Mouse (Mus musculus): ENCODE measurements around the gene Ube2h.

DNA sequence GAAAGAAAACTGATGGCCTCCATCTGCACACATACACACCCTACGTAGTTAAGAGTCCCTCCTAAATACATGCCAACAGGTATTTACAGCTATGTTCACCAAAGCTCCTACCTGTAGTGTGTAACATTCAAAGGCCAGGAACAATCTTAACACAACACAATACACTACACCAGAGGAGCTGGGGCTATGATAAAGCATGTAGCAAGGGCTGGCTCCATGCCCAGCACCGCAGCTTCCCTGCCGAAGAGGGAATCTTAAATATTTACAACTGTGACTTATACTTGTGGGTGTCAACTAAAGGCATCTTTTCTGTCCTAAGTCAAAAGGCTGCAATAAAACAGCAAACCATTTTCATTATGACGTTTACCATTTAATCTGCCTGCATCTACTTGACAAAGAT lies 41.3 kb downstream of the Ube2h start:
- no peak for TF ChIP-seq CTCF (IDR thresholded peaks at IDR 0.05)
- TF ChIP-seq POLR2A (IDR thresholded peaks at IDR 0.05; ENCODE audit: insufficient read depth, low read depth, low read length), result no peak

Measured in heart, adult 2 months (tissue).